Mouse (Mus musculus): ENCODE measurements around the gene Dact1. TPM values are rescaled to one million over a fixed set of nuclear protein-coding genes. Genes with fewer than 3 reads are reported as not detected.
A peak's percentile ranks its signal among the peaks of the same experiment; 100 is the strongest.

The Dact1 gene
- polyA plus RNA-seq (2016; fragmentation: Nextera tagmentation; extraction: Ambion mirVana) = 24.7 and 25.5 TPM in 2 replicates

DNA sequence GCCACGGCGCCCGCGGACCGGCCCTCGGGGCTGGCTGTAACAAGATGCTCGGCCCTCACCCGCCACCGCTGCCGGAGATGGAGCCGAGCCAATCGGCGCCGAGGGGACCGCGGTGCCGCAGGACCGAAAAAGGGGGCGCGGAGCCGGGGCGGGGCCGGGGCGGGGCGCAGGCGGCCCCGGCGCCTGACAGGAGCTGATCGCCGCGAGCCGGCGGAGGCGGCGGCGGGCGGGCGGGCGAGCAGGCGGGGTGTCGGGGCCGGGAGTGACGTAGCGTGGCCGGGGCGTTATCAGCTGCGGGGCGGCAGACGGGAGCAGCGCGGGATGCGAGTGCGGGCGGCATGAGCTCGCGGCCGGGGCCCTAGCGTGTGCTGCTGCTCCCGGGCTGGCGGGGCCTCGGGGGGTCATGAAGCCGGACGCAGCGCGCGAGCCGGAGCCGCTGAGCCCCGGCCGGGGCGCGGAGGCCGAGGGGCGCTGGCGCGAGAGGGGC, at the start of gene Dact1:
Gene Dact1, plus strand, starts transcription at position 304 of the 487 bp plus-strand sequence.
- peaks cover 22% of the 10 kb centered on the region for H3K27me3 ChIP-seq
- H3K27ac ChIP-seq = peak within 1 kb of the TSS; percentile 88
- H3K4me2 ChIP-seq = peak within 1 kb of the TSS; percentile 84
- peaks cover 13% of the 10 kb centered on the region for H3K4me1 ChIP-seq
- H3K9me3 ChIP-seq = no peaks in the 10 kb centered on the region
- H3K9ac ChIP-seq = peak within 1 kb of the TSS; percentile 85
- peak within 1 kb of the TSS; percentile 83 for H3K4me3 ChIP-seq (replicated peaks)
- ATAC-seq (ENCODE audit: low FRiP score) = peak; percentile 92
- no peaks in the 10 kb centered on the region for H3K36me3 ChIP-seq (replicated peaks)
- WGBS = under 1% methylated on average over 51 of the region's 76 CpGs

DNA sequence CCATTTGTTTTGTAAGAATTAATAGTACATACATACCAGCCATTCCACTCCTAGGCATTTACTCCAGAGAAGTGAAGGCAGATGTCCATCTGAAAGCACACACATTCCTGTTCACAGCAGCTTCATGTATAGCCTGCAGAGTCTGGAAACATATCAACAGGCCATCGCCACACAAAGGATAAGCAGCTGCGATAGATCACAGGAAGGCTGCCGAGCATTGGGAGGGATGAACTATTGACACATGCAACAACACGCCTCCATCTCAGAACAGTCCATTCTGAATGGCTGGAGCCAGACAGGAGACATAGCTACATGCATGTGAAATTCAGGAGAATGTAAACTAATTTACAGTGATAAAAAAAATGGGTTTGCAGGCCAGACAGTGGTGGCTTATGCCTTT, 45.5 kb upstream of the Dact1 start:
- Histone ChIP-seq H3K36me3 (replicated peaks) (no peaks in the 10 kb centered on the region), H3K27ac (no peak overlapping the region), H3K27me3 (no peaks in the 10 kb centered on the region), H3K4me1 (no peaks in the 10 kb centered on the region), H3K9ac (no peak overlapping the region), H3K4me2 (no peak overlapping the region), H3K4me3 (replicated peaks) (no peak overlapping the region), H3K9me3 (no peaks in the 10 kb centered on the region)
- WGBS = 95% methylated on average over 4 of the region's 4 CpGs
- ATAC-seq (ENCODE audit: low FRiP score) = no peak

DNA sequence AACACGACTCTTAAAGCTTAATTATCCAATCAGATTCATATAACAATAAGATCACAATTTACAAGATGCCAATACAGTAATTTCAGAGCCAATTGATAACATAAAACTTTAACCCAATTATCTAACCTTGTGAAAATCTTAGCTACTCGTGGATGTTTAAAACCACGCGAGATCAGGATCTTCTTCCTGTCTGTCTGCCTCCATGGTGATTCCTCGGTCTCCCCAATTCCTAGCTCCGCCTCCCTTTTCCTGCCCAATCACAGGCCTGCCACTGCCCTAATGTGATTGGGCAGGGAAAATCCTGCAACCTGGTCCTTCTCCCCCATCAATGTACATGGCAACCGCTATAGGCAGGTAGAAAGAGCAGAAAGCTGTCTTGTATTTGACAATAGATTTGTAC, 40.3 kb upstream of the Dact1 start:
- 92% methylated on average over 7 of the region's 7 CpGs for WGBS
- ATAC-seq (ENCODE audit: low FRiP score) = no peak
- no peaks in the 10 kb centered on the region for H3K36me3 ChIP-seq (replicated peaks)
- no peak overlapping the region for H3K4me2 ChIP-seq
- H3K4me1 ChIP-seq = no peaks in the 10 kb centered on the region
- no peak overlapping the region for H3K9ac ChIP-seq
- H3K27ac ChIP-seq = no peak overlapping the region
- no peaks in the 10 kb centered on the region for H3K9me3 ChIP-seq
- no peaks in the 10 kb centered on the region for H3K27me3 ChIP-seq
- no peak overlapping the region for H3K4me3 ChIP-seq (replicated peaks)

DNA sequence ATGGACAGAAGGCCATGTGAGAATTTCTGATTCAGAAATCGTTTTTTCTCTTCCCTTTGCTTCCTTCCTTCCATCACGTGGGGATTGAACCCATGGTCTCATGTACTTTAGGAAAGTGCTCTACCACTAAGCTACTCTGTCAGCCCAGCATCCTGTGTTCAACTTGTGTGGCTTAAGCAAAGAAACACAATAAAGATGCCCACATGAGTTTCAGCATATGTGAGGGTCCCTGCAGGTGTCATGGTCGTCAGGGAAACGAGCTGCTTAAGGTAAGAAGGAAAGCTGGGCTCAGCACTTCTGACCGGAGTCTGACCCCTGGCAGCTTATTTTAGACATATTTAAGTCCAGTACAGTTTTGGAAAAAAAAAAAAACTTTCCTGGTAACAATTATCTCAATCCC, 38.6 kb upstream of the Dact1 start:
- no peak overlapping the region for H3K9ac ChIP-seq
- ATAC-seq (ENCODE audit: low FRiP score) = no peak
- no peak overlapping the region for H3K4me3 ChIP-seq (replicated peaks)
- no peak overlapping the region for H3K4me2 ChIP-seq
- no peaks in the 10 kb centered on the region for H3K36me3 ChIP-seq (replicated peaks)
- no peaks in the 10 kb centered on the region for H3K27me3 ChIP-seq
- H3K4me1 ChIP-seq = no peaks in the 10 kb centered on the region
- 66% methylated on average over 5 of the region's 5 CpGs for WGBS
- H3K27ac ChIP-seq = no peak overlapping the region
- H3K9me3 ChIP-seq = no peaks in the 10 kb centered on the region

DNA sequence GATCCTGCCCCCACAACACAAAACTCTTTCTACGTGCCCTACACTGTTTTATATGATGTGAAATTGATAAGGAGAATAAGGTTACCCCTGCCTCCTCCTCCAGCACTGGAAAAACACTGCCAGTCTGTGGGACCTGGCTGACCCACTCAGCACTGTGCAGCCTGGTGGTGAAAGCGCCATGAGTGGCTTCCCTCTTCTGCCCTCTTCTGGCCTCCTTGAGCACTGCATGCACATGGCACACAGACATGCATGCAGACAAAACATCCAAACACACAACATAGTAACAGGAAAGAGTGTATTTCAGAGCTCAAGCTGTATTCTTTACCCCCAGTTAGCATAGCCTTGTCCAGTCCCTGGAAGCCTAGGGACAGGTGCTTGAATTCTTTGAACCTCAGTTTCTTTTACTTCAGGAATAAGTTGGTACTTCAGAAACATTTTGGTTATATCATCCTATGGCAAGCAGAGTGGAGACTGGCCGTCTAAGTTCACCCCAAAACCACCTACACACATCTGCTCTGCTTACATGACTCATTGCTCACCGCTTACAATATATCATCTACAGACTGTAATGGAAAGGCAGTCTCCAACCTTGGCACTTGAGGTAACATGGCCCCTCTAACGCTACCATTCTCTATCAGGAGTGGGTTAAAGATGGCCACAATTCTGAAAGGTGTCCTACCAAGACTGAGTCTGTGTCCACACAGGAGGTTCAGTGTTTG, 35.0 kb upstream of the Dact1 start:
- Histone ChIP-seq H3K36me3 (replicated peaks) (no peaks in the 10 kb centered on the region), H3K4me2 (no peak overlapping the region), H3K9me3 (no peaks in the 10 kb centered on the region), H3K4me1 (peaks cover 3% of the 10 kb centered on the region; the same call in 1 of the 2 replicates), H3K4me3 (replicated peaks) (no peak overlapping the region), H3K27ac (no peak overlapping the region), H3K27me3 (no peaks in the 10 kb centered on the region), H3K9ac (no peak overlapping the region)
- 93% methylated on average over 5 of the region's 5 CpGs for WGBS
- ATAC-seq (ENCODE audit: low FRiP score) = no peak

DNA sequence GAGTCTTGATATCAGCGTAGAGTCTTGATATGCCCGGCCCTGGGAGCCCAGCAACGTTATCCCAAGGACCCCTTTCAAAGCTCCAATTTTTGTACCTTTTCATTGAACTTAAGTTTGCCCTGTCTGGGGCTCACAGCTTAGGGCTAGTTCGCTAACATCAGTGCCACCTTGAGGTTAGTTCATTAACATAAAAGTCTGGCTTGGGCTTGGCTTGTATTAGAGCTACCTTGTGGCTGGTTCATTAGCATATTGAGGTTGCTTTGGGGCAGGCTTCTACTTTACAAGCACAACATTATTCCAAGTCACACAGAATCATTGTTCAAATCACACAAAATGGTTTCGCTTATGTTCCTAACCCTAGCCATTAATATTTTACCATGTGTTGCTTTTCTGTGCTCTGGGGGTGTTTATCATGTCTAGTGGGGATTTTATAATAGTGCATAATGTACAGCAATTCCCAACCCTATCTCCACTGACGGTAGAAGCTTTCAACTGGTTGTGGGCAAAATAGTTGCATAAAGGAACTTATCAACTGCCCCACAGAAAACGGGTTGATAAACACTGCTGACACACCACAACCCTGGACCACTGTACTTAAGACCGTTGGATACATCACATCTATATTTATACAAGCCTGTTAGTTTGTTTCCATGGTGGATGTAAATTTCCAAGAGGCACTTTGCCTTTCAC, 33.6 kb upstream of the Dact1 start:
- Histone ChIP-seq H3K4me2 (no peak overlapping the region), H3K9me3 (no peaks in the 10 kb centered on the region), H3K27me3 (no peaks in the 10 kb centered on the region), H3K36me3 (replicated peaks) (no peaks in the 10 kb centered on the region), H3K27ac (no peak overlapping the region), H3K9ac (no peak overlapping the region), H3K4me3 (replicated peaks) (no peak overlapping the region), H3K4me1 (peaks cover 12% of the 10 kb centered on the region; the same call in 1 of the 2 replicates)
- ATAC-seq (ENCODE audit: low FRiP score) = no peak
- 82% methylated on average over 8 of the region's 8 CpGs for WGBS

DNA sequence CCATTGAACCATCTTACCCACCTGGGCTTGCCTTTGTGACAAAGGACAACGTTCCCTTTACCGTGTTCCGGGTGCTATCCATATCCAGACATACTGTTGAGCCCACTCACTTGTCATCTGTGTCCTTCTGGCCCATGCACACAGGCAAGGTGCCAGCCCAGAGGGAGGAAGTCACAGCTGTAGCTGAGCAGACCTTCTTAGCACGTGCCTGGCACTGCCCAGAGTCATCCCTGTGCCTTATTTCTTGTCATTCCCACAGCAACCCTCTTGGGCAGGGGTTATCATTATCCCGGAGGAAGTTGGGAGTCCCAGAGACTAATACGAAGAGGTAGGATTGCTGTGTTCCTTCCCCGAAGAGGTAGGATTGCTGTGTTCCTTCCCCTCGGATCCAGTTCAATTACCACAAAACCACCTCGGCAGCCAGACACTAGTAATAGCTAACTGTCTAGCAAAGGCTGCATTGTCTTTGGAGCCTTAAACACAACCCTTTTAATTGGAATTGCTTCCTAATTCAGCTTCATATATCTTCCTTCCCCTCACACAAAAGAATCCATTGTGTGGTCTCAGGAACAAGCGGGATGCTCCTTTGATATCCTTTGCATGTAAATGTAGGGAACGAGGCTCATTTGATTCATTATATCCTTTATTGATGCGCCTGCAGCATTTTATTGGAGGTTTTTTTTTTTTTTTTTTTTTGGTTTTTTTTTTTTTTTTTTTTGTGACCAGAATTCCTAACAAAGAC, 30.0 kb upstream of the Dact1 start:
- 42% methylated on average over 12 of the region's 12 CpGs for WGBS
- Histone ChIP-seq H3K4me3 (replicated peaks) (no peak overlapping the region), H3K36me3 (replicated peaks) (no peaks in the 10 kb centered on the region), H3K9ac (no peak overlapping the region), H3K9me3 (0 out of 2 replicates have a peak, but pooled peaks cover 7% of the 10 kb centered on the region), H3K4me1 (peaks cover 12% of the 10 kb centered on the region; the same call in 1 of the 2 replicates), H3K4me2 (no peak overlapping the region), H3K27me3 (no peaks in the 10 kb centered on the region), H3K27ac (no peak overlapping the region)
- ATAC-seq (ENCODE audit: low FRiP score) = no peak

DNA sequence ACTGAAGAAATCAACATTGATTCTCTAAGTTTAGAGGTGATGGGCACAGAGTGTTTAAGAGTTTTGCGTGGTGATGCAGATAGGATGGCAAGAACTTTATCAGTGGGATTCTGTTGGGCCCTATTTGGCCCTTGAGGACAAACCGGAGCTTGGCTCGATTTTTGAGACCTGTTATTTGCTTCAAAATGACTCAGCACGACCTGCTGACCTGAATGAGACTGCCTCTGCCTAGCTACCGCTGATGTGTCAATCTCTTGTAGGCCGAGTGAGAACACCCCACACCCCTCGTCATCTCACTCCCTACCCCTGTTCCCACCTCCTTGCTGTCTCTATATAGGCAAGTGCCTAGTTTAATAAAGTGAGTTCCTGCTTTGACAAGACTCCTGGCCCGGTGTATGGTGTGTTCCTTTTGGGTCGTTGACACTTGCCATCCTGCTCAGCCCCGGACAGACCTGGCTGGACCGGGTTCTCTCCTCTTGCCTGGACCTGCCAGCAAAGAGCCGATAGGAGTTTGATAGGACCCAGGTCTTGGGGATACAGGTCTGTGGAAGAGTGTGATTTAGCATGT, 28.4 kb upstream of the Dact1 start:
- no peaks in the 10 kb centered on the region for H3K36me3 ChIP-seq (replicated peaks)
- no peak overlapping the region for H3K9ac ChIP-seq
- no peak overlapping the region for H3K4me2 ChIP-seq
- no peak for ATAC-seq (ENCODE audit: low FRiP score)
- H3K27me3 ChIP-seq = no peaks in the 10 kb centered on the region
- no peak overlapping the region for H3K27ac ChIP-seq
- no peak overlapping the region for H3K4me3 ChIP-seq (replicated peaks)
- H3K9me3 ChIP-seq = 0 out of 2 replicates have a peak, but pooled peaks cover 7% of the 10 kb centered on the region
- 88% methylated on average over 12 of the region's 12 CpGs for WGBS
- H3K4me1 ChIP-seq = peaks cover 12% of the 10 kb centered on the region; the same call in 1 of the 2 replicates

DNA sequence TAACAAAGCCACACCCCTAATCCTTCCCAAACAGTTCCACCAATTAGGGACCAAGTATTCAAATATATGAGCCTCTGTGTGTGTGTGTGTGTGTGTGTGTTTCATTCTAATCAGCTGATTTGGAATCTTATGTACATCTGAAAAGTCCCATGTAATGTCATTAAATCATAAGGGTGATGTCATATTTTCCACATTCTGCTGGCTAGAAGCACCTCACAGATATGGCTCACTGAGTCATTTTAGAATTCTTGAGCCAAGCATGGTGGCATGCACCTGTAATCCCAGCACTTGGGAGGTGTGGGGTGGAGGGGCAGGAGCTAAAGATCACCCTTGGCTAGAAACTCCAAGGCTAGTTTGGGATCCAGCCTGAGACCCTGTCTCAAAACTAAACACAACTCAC, 24.3 kb upstream of the Dact1 start:
- no peak overlapping the region for H3K27ac ChIP-seq
- H3K27me3 ChIP-seq = no peaks in the 10 kb centered on the region
- H3K4me2 ChIP-seq = no peak overlapping the region
- no peak for ATAC-seq (ENCODE audit: low FRiP score)
- H3K9me3 ChIP-seq = 0 out of 2 replicates have a peak, but pooled peaks cover 7% of the 10 kb centered on the region
- H3K4me1 ChIP-seq = peaks cover 7% of the 10 kb centered on the region; the same call in 1 of the 2 replicates
- no peak overlapping the region for H3K9ac ChIP-seq
- no peaks in the 10 kb centered on the region for H3K36me3 ChIP-seq (replicated peaks)
- H3K4me3 ChIP-seq (replicated peaks) = no peak overlapping the region

DNA sequence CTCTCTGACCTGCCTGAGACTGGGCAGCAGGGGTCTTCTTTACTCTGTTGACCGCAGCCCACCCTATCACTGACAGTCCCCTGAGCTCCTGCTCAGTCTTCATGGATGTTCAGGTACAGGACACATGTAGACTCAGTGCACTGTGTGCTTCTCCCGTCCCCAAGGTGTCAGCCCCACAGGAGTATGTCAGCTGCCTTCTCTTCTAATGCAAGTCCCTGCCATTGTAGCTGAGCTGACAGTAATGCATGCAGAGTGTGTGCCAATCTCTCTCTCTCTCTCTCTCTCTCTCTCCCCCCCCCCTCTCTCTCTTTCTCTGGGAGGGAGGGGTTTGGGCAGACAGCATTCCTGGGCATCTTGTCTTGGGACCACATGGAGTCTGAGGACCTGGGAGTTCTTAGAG, 19.2 kb upstream of the Dact1 start:
- 0 out of 2 replicates have a peak, but pooled peaks have one; percentile 44 for ATAC-seq (ENCODE audit: low FRiP score)
- Histone ChIP-seq H3K27ac (no peak overlapping the region), H3K4me1 (peaks cover 19% of the 10 kb centered on the region), H3K9ac (no peak overlapping the region), H3K4me3 (replicated peaks) (no peak overlapping the region), H3K4me2 (no peak overlapping the region), H3K27me3 (peaks cover 11% of the 10 kb centered on the region; the same call in 1 of the 2 replicates), H3K9me3 (no peaks in the 10 kb centered on the region), H3K36me3 (replicated peaks) (no peaks in the 10 kb centered on the region)
- WGBS = 72% methylated on average over 2 of the region's 2 CpGs

DNA sequence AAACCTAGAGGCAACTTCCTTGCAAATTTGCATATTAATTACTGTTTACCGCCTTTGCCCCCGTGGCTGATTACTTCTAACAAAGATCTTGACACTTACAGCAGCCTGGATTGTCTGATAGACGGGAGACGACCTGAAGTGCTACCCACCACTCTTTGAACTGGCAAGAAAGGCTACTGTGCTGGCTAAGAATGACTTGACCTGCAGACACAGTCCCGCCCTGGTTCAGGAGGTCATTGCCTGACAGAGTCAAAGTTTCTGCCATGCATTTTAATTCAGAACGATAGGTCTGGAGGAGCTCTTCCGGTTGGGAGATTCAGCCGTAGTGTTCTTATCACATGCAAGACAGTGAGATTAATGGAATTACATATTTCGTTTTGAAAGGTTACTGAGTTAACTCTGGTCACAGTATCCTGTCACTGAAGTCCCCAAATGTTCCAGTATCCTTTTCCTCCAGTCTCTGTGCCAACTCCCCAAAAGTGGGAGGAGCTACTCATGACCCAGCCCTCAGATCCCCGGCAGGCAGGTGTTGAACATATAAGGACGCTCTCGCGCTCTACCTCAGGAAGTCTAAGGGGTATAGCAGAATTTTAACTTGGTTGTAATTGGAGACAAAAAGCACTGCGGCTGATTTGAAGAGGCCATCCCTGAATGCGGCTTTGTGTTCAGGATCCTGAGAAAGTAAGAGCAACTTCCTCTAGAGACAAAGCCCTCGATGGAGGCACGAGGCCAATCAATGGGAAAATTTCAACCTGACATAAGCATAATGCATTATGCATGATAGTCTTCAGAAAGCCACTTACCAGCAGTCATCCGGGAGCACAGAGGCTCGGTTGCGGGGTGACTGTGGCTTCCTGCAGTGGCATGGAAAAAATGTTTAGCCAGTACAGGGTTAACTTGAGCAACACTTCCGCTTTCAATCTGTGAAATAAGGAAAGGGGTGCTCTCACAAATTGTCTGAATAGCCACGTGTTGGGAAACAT, 15.4 kb upstream of the Dact1 start:
- Histone ChIP-seq H3K4me3 (replicated peaks) (no peak overlapping the region), H3K9me3 (no peaks in the 10 kb centered on the region), H3K9ac (no peak overlapping the region), H3K27ac (no peak overlapping the region), H3K4me1 (peaks cover 22% of the 10 kb centered on the region), H3K4me2 (peak overlapping the region; percentile 40), H3K36me3 (replicated peaks) (no peaks in the 10 kb centered on the region), H3K27me3 (peaks cover 11% of the 10 kb centered on the region; the same call in 1 of the 2 replicates)
- peak; percentile 55; the same call in 1 of the 2 replicates for ATAC-seq (ENCODE audit: low FRiP score)
- WGBS = 21% methylated on average over 22 of the region's 22 CpGs

Measured in forebrain, embryonic 12.5 days (tissue).